Mouse (Mus musculus) frontal cortex, postnatal 36 days (tissue): ENCODE results near the gene Sdf4.

Experiments
- DNase-seq, 2 experiments: peaks; one replicate each; pipeline ENCODE4 v3.0.0; 2022; ENCODE audit warnings: low spot score in 2 of 2

Gene Sdf4

GRCm38 (mm10) chr4:155992241-155992905 is at the start of gene Sdf4, which contains the start of gene B3galt6:
TSS of gene Sdf4 (plus strand) at chr4:155992872.
TSS of gene B3galt6 (minus strand) at chr4:155992649.
- DNase-seq, result peak; percentile 88 to 91

- peak; percentile 54 to 59 for DNase-seq
Measured at GRCm38 (mm10) chr4:155943049-155943452, 49.6 kb upstream of the Sdf4 start.

- peak; percentile 98 for DNase-seq
Measured at GRCm38 (mm10) chr4:155943534-155944249, 49.0 kb upstream of the Sdf4 start, which contains the start of gene Ube2j2. TSS of gene Ube2j2 (plus strand) at chr4:155943831.

GRCm38 (mm10) chr4:155944271-155944670 is 48.4 kb upstream of the Sdf4 start:
- no peak for DNase-seq

- no peak for DNase-seq
Measured at GRCm38 (mm10) chr4:155947094-155947493, 45.6 kb upstream of the Sdf4 start.

- no peak for DNase-seq
Measured at GRCm38 (mm10) chr4:155955491-155955890, 37.2 kb upstream of the Sdf4 start.

- peak; percentile 59 to 79 for DNase-seq
Measured at GRCm38 (mm10) chr4:155959275-155959674, 33.4 kb upstream of the Sdf4 start.

GRCm38 (mm10) chr4:155962167-155962971 is 30.3 kb upstream of the Sdf4 start, which contains the start of gene C1qtnf12:
TSS of gene C1qtnf12 (plus strand) at chr4:155962318.
- peak; percentile 21 to 23 for DNase-seq

- no peak for DNase-seq
Measured at GRCm38 (mm10) chr4:155963106-155963505, 29.6 kb upstream of the Sdf4 start.

- DNase-seq, result no peak
Measured at GRCm38 (mm10) chr4:155964396-155964795, 28.3 kb upstream of the Sdf4 start.

GRCm38 (mm10) chr4:155969043-155969653 is 23.5 kb upstream of the Sdf4 start:
- no peak for DNase-seq

- DNase-seq, result no peak
Measured at GRCm38 (mm10) chr4:155970286-155970685, 22.4 kb upstream of the Sdf4 start.

GRCm38 (mm10) chr4:155972651-155973050 is 20.0 kb upstream of the Sdf4 start:
- no peak for DNase-seq

GRCm38 (mm10) chr4:155973239-155973638 is 19.4 kb upstream of the Sdf4 start:
- no peak for DNase-seq

- no peak for DNase-seq
Measured at GRCm38 (mm10) chr4:155981436-155982082, 11.1 kb upstream of the Sdf4 start.

GRCm38 (mm10) chr4:155983788-155984187 is 8.9 kb upstream of the Sdf4 start:
- DNase-seq, result no peak

- no peak for DNase-seq
Measured at GRCm38 (mm10) chr4:155991211-155991907, 1.3 kb upstream of the Sdf4 start.

GRCm38 (mm10) chr4:155991908-155992230 is 803 bp upstream of the Sdf4 start:
- no peak for DNase-seq

- DNase-seq, result peak; percentile 97 to 98
Measured at GRCm38 (mm10) chr4:155992906-155993547, 355 bp downstream of the Sdf4 start.

GRCm38 (mm10) chr4:155993606-155994005 is 934 bp downstream of the Sdf4 start:
- no peak for DNase-seq
